Mouse (Mus musculus) testis, adult 2 months (tissue): ENCODE data around the gene 2210011C24Rik.

Experiments used
- CTCF ChIP-seq: fragments of 200-500 bp; IDR thresholded peaks from 2 replicates; pipeline ENCODE4 v1.5.1; 2012; ENCODE audit warnings: low read depth, mild to moderate bottlenecking, inconsistent platforms, low read length, moderate library complexity; ENCODE audit not compliant: control insufficient read depth, insufficient read depth, insufficient replicate concordance
- POLR2A ChIP-seq: fragments of 200-500 bp; IDR thresholded peaks from 2 replicates; pipeline ENCODE4 v1.6.1; 2012; ENCODE audit warnings: low read depth, mild to moderate bottlenecking, inconsistent platforms, low read length, moderate library complexity; ENCODE audit not compliant: control insufficient read depth

GRCm38 (mm10) chr8:83995973-83996372 is 16.0 kb downstream of the 2210011C24Rik start:
- TF ChIP-seq CTCF (no peak), POLR2A (no peak)
